Mouse (Mus musculus) MEL (cell line): ENCODE data around the gene Psma5. TPM values are rescaled to one million over a fixed set of nuclear protein-coding genes. Genes with fewer than 3 reads are reported as not detected.

Experiments
- DNase-seq: peaks from one replicate; pipeline ENCODE4 v3.0.0; 2011; ENCODE audit warnings: low read depth, low spot score
- H3K27ac ChIP-seq: 2 replicates; pipeline ENCODE4 v1.5.1; 2012; ENCODE audit warnings: low read depth, mild to moderate bottlenecking, control low read depth, low read length, moderate library complexity; ENCODE audit not compliant: control insufficient read depth
- H3K27me3 ChIP-seq, 2 experiments: fragments of 150-350 bp in 1 of 2; sonication (generic) in 1 of 2; 2 replicates each; pipeline ENCODE4 v1.6.1; 2012; ENCODE audit warnings: low read length in 2 of 2, mild to moderate bottlenecking in 2 of 2, improper control_type of control experiment in 1 of 2, moderate library complexity in 1 of 2; ENCODE audit not compliant: insufficient read depth in 2 of 2, control insufficient read depth in 1 of 2
- H3K36me3 ChIP-seq, 2 experiments: 2 replicates each; pipeline ENCODE4 v1.6.1; 2012 to 2014; ENCODE audit warnings: low read length in 2 of 2, improper control_type of control experiment in 1 of 2, inconsistent platforms in 1 of 2, mild to moderate bottlenecking in 1 of 2; ENCODE audit not compliant: insufficient read depth in 2 of 2, control insufficient read depth in 1 of 2
- H3K4me1 ChIP-seq, 2 experiments: fragments of 150-350 bp in 1 of 2; sonication (generic) in 1 of 2; 2 replicates each; pipeline ENCODE4 v1.6.1; 2012; ENCODE audit warnings: low read length in 2 of 2, improper control_type of control experiment in 1 of 2, mild to moderate bottlenecking in 1 of 2; ENCODE audit not compliant: insufficient read depth in 2 of 2, control insufficient read depth in 1 of 2
- H3K4me3 ChIP-seq, 2 experiments: fragments of 150-350 bp in 1 of 2; sonication (generic) in 1 of 2; 2 replicates each; pipeline ENCODE4 v1.5.1; 2012; ENCODE audit warnings: low read depth in 2 of 2, low read length in 2 of 2, mild to moderate bottlenecking in 2 of 2, moderate library complexity in 2 of 2, control low read depth in 1 of 2, improper control_type of control experiment in 1 of 2; ENCODE audit not compliant: control insufficient read depth in 1 of 2, insufficient read depth in 1 of 2
- H3K79me2 ChIP-seq: 2 replicates; pipeline ENCODE4 v1.6.1; 2012; ENCODE audit warnings: mild to moderate bottlenecking, low read length, moderate library complexity; ENCODE audit not compliant: control insufficient read depth, poor library complexity, insufficient read depth
- H3K9ac ChIP-seq: 2 replicates; pipeline ENCODE4 v1.6.1; 2012; ENCODE audit warnings: low read depth, mild to moderate bottlenecking, control low read depth, low read length, moderate library complexity; ENCODE audit not compliant: control insufficient read depth, poor library complexity, severe bottlenecking
- H3K9me3 ChIP-seq: fragments of 150-350 bp; sonication (generic); replicated peaks from 2 replicates; pipeline ENCODE4 v1.6.1; 2012; ENCODE audit warnings: mild to moderate bottlenecking, low read length, improper control_type of control experiment, moderate library complexity; ENCODE audit not compliant: insufficient read depth
- BHLHE40 ChIP-seq: IDR thresholded peaks from 2 replicates; pipeline ENCODE4 v1.6.1; 2012; ENCODE audit warnings: low read depth, mild to moderate bottlenecking, inconsistent platforms, low read length, improper control_type of control experiment, borderline replicate concordance
- CHD2 ChIP-seq: IDR thresholded peaks from 2 replicates; pipeline ENCODE4 v1.6.1; 2011; ENCODE audit warnings: low read length, improper control_type of control experiment
- CTCF ChIP-seq, 3 experiments: IDR thresholded peaks in 2 of 3; conservative IDR thresholded peaks in 1 of 3; 2 replicates each; pipeline ENCODE4 v1.5.1; 2011 to 2012; ENCODE audit warnings: low read length in 3 of 3, low read depth in 2 of 3, mild to moderate bottlenecking in 2 of 3, improper control_type of control experiment in 1 of 3, inconsistent platforms in 1 of 3, mixed read lengths in 1 of 3, moderate library complexity in 1 of 3; ENCODE audit not compliant: control insufficient read depth in 1 of 3, insufficient read depth in 1 of 3, poor library complexity in 1 of 3, severe bottlenecking in 1 of 3
- E2F4 ChIP-seq: IDR thresholded peaks from 2 replicates; pipeline ENCODE4 v1.6.1; 2011; ENCODE audit warnings: low read depth, low read length, improper control_type of control experiment, borderline replicate concordance
- EP300 ChIP-seq, 2 experiments: IDR thresholded peaks; 2 replicates each; pipeline ENCODE4 v1.6.1; 2011; ENCODE audit warnings: improper control_type of control experiment in 2 of 2, low read length in 2 of 2, low read depth in 1 of 2, mild to moderate bottlenecking in 1 of 2
- ETS1 ChIP-seq: IDR thresholded peaks from 2 replicates; pipeline ENCODE4 v1.6.1; 2012; ENCODE audit warnings: low read depth, mild to moderate bottlenecking, inconsistent platforms, low read length, improper control_type of control experiment, moderate library complexity
- GABPA ChIP-seq: IDR thresholded peaks from 2 replicates; pipeline ENCODE4 v1.6.1; 2012; ENCODE audit warnings: low read depth, mild to moderate bottlenecking, inconsistent platforms, low read length, improper control_type of control experiment, moderate library complexity
- GATA1 ChIP-seq: IDR thresholded peaks from 2 replicates; pipeline ENCODE4 v1.6.1; 2011; ENCODE audit warnings: low read depth, low read length, improper control_type of control experiment
- HCFC1 ChIP-seq: IDR thresholded peaks from 2 replicates; pipeline ENCODE4 v1.6.1; 2012; ENCODE audit warnings: low read depth, mild to moderate bottlenecking, inconsistent platforms, low read length, improper control_type of control experiment, moderate library complexity
- JUND ChIP-seq: IDR thresholded peaks from 2 replicates; pipeline ENCODE4 v1.6.1; 2011; ENCODE audit warnings: low read depth, mild to moderate bottlenecking, improper control_type of control experiment, low read length
- KAT2A ChIP-seq: conservative IDR thresholded peaks from 2 replicates; pipeline ENCODE4 v1.6.1; 2012; ENCODE audit warnings: low read depth, low read length, improper control_type of control experiment, inconsistent platforms
- MAFK ChIP-seq: IDR thresholded peaks from 2 replicates; pipeline ENCODE4 v1.6.1; 2011; ENCODE audit warnings: low read depth, mild to moderate bottlenecking, low read length, improper control_type of control experiment, borderline replicate concordance
- MAX ChIP-seq: IDR thresholded peaks from 2 replicates; pipeline ENCODE4 v1.6.1; 2011; ENCODE audit warnings: low read length, improper control_type of control experiment
- MAZ ChIP-seq: IDR thresholded peaks from 2 replicates; pipeline ENCODE4 v1.6.1; 2012; ENCODE audit warnings: low read depth, mild to moderate bottlenecking, inconsistent platforms, low read length, improper control_type of control experiment
- MEF2A ChIP-seq: IDR thresholded peaks from 2 replicates; pipeline ENCODE4 v1.6.1; 2014; ENCODE audit warnings: low read depth, mild to moderate bottlenecking, inconsistent platforms, low read length, improper control_type of control experiment; ENCODE audit not compliant: poor library complexity, insufficient replicate concordance, severe bottlenecking; ENCODE audit errors: extremely low read depth
- MXI1 ChIP-seq: IDR thresholded peaks from 2 replicates; pipeline ENCODE4 v1.6.1; 2011; ENCODE audit warnings: mild to moderate bottlenecking, low read depth, low read length, improper control_type of control experiment
- MYB ChIP-seq: IDR thresholded peaks from 2 replicates; pipeline ENCODE4 v1.6.1; 2011; ENCODE audit warnings: mild to moderate bottlenecking, low read depth, low read length, improper control_type of control experiment
- MYC ChIP-seq: IDR thresholded peaks from 2 replicates; pipeline ENCODE4 v1.6.1; 2011; ENCODE audit warnings: low read depth, mild to moderate bottlenecking, low read length, improper control_type of control experiment, moderate library complexity
- NELFE ChIP-seq: IDR thresholded peaks from 2 replicates; pipeline ENCODE4 v1.6.1; 2011; ENCODE audit warnings: low read depth, low read length, improper control_type of control experiment
- NRF1 ChIP-seq: IDR thresholded peaks from 2 replicates; pipeline ENCODE4 v1.6.1; 2014; ENCODE audit warnings: low read depth, mild to moderate bottlenecking, inconsistent platforms, low read length, improper control_type of control experiment, moderate library complexity; ENCODE audit not compliant: poor library complexity, insufficient read depth, severe bottlenecking
- POLR2A ChIP-seq, 2 experiments: IDR thresholded peaks; 2 replicates each; pipeline ENCODE4 v1.6.1; 2011 to 2012; ENCODE audit warnings: low read length in 2 of 2, mild to moderate bottlenecking in 2 of 2, control low read depth in 1 of 2, improper control_type of control experiment in 1 of 2, low read depth in 1 of 2, moderate library complexity in 1 of 2; ENCODE audit not compliant: control insufficient read depth in 1 of 2, insufficient read depth in 1 of 2, poor library complexity in 1 of 2
- POLR2AphosphoS2 ChIP-seq: IDR thresholded peaks from 2 replicates; pipeline ENCODE4 v1.6.1; 2011; ENCODE audit warnings: low read length, improper control_type of control experiment
- POLR2AphosphoS5 ChIP-seq: IDR thresholded peaks from 2 replicates; pipeline ENCODE4 v1.6.1; 2012; ENCODE audit warnings: low read depth, borderline replicate concordance, mild to moderate bottlenecking, inconsistent platforms, low read length, moderate library complexity, mixed read lengths
- RAD21 ChIP-seq: IDR thresholded peaks from 2 replicates; pipeline ENCODE4 v1.6.1; 2011; ENCODE audit warnings: mild to moderate bottlenecking, low read depth, low read length, improper control_type of control experiment
- RCOR1 ChIP-seq: IDR thresholded peaks from 2 replicates; pipeline ENCODE4 v1.6.1; 2012; ENCODE audit warnings: low read depth, mild to moderate bottlenecking, inconsistent platforms, low read length, improper control_type of control experiment
- SIN3A ChIP-seq: IDR thresholded peaks from 2 replicates; pipeline ENCODE4 v1.6.1; 2012; ENCODE audit warnings: low read length, improper control_type of control experiment, inconsistent platforms
- SMC3 ChIP-seq: IDR thresholded peaks from 2 replicates; pipeline ENCODE4 v1.6.1; 2011; ENCODE audit warnings: low read depth, low read length, improper control_type of control experiment
- TAL1 ChIP-seq: IDR thresholded peaks from 2 replicates; pipeline ENCODE4 v1.6.1; 2012; ENCODE audit warnings: mild to moderate bottlenecking, inconsistent platforms, low read length, moderate library complexity, mixed read lengths
- TBP ChIP-seq: IDR thresholded peaks from 2 replicates; pipeline ENCODE4 v1.8.0; 2011; ENCODE audit warnings: low read depth, low read length, improper control_type of control experiment
- TCF12 ChIP-seq: IDR thresholded peaks from 2 replicates; pipeline ENCODE4 v1.6.1; 2014; ENCODE audit warnings: low read depth, mild to moderate bottlenecking, inconsistent platforms, low read length, improper control_type of control experiment, moderate library complexity
- UBTF ChIP-seq: IDR thresholded peaks from 2 replicates; pipeline ENCODE4 v1.6.1; 2012; ENCODE audit warnings: low read depth, mild to moderate bottlenecking, inconsistent platforms, low read length, improper control_type of control experiment, moderate library complexity, borderline replicate concordance; ENCODE audit not compliant: insufficient read depth
- USF1 ChIP-seq: IDR thresholded peaks from 2 replicates; pipeline ENCODE4 v1.6.1; 2014; ENCODE audit warnings: low read depth, mild to moderate bottlenecking, inconsistent platforms, low read length, improper control_type of control experiment, moderate library complexity
- ZC3H11A ChIP-seq: IDR thresholded peaks from 2 replicates; pipeline ENCODE4 v1.6.1; 2012; ENCODE audit warnings: low read depth, mild to moderate bottlenecking, inconsistent platforms, low read length, improper control_type of control experiment
- ZKSCAN1 ChIP-seq: IDR thresholded peaks from 2 replicates; pipeline ENCODE4 v1.6.1; 2012; ENCODE audit warnings: low read depth, mild to moderate bottlenecking, inconsistent platforms, low read length, improper control_type of control experiment, moderate library complexity
- ZMIZ1 ChIP-seq: IDR thresholded peaks from 2 replicates; pipeline ENCODE4 v1.6.1; 2012; ENCODE audit warnings: low read depth, mild to moderate bottlenecking, inconsistent platforms, low read length, improper control_type of control experiment, moderate library complexity
- ZNF384 ChIP-seq: IDR thresholded peaks from 2 replicates; pipeline ENCODE4 v1.6.1; 2012; ENCODE audit warnings: low read depth, mild to moderate bottlenecking, inconsistent platforms, low read length, improper control_type of control experiment
- polyA plus RNA-seq, 2 experiments: library from polyadenylated mRNA; stranded (reverse) in 1 of 2; unstranded in 1 of 2; fragments of >175 nt in 1 of 2; fragments of >200 nt in 1 of 2; gene quantifications; 2 replicates each; pipeline versions ENCODE4 v1.2.1 to v1.2.4; 2012; ENCODE audit warnings: low replicate concordance in 2 of 2, low read depth in 1 of 2; ENCODE audit not compliant: insufficient read length in 2 of 2, insufficient read depth in 1 of 2, missing spikeins in 1 of 2
- total RNA-seq: library from RNA; depleted of rRNA; stranded (reverse); fragments of 300-350 nt; gene quantifications from 2 replicates; pipeline ENCODE4 v1.2.3, GENCODE M21; 2012

Gene Psma5
- total and polyA plus RNA-seq, 3 experiments: 353 to 429 TPM; not detected in 1

DNA sequence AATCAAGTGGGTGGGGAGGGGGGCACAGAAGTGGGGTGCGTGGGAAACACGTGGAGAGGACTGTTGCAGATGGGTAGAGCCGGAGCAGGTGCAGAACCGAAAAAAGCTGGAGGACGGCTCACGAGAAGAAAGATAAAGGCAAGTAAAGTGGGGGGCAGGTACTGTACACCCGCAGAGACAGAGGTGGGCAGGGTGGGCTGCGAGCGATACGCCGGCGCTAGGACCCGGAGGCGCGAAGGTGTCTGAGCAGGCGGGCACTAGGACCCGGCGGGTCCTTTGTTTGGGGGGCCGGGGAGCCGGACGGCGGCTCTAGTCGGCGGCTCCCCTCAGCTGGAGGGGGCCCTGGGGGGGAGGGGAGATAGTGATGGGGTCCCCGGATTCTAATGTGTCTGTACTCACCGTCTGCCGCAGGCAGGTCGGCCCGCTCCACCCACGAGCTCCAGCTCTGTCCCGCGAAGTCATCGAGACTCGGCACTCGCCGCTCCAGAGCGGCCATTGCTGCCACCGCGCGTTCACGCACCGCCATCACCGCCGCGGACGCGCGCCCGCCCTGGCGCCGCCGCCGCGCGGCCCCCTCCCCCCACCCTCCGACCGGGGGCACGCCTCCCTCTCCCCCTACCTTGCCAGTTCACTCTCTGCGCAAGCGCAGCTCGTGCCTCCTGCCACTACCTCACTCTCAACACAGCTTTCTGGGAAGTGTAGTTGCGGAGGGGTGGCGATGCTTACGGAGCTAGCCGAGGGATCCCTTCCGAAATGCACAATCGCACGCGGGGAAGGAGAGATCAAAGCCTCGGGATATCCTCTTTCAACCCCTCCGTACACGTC lies 46.6 kb upstream of the Psma5 start:
- H3K9ac ChIP-seq: peak overlapping the region; percentile 93
- H3K36me3 ChIP-seq: peaks cover 0 to 8% of the 10 kb centered on the region in 2 experiments; a peak in 2 of 4 replicates
- H3K4me3 ChIP-seq: peak overlapping the region; percentile 78 to 93
- no peaks in the 10 kb centered on the region for H3K9me3 ChIP-seq
- H3K79me2 ChIP-seq: peaks cover 8% of the 10 kb centered on the region
- H3K4me1 ChIP-seq: peaks cover 2 to 9% of the 10 kb centered on the region in 2 experiments; a peak in 2 of 4 replicates
- peak; percentile 97 for DNase-seq
- H3K27me3 ChIP-seq: no peaks in the 10 kb centered on the region
- peak overlapping the region; percentile 78 for H3K27ac ChIP-seq
- TF ChIP-seq ETS1 (no peak; the same call in 1 of the 2 replicates), POLR2AphosphoS2 (no peak), BHLHE40 (no peak), NELFE (peak; percentile 86), EP300 (IDR thresholded peaks at IDR 0.05; ENCODE audit: low read depth in 1 of 2, low read length in 2 of 2) (no peak), MEF2A (no peak), GATA1 (no peak), RCOR1 (no peak), POLR2AphosphoS5 (no peak), SMC3 (no peak), MYB (no peak), RAD21 (no peak), ZKSCAN1 (no peak), TCF12 (peak; percentile 58), KAT2A (peak; percentile 66; the same call in 1 of the 2 replicates), JUND (no peak), MXI1 (peak; percentile 88), CHD2 (no peak), SIN3A (peak; percentile 99), USF1 (0 out of 2 replicates have a peak, but pooled peaks have one; percentile 13), ZNF384 (no peak), HCFC1 (peak; percentile 89), TAL1 (no peak), ZMIZ1 (peak; percentile 16), MAX (peak; percentile 57; the same call in 1 of the 2 replicates), ZC3H11A (no peak), MAZ (peak; percentile 93; the same call in 1 of the 2 replicates), POLR2A (IDR thresholded peaks at IDR 0.05; ENCODE audit: control insufficient read depth in 1 of 2, insufficient read depth in 1 of 2, low read depth in 1 of 2, low read length in 2 of 2, poor library complexity in 1 of 2) (peak; percentile 70 to 72), CTCF (IDR thresholded peaks at IDR 0.05 in 2 of 3, conservative IDR thresholded peaks at IDR 0.05 in 1 of 3; ENCODE audit: control insufficient read depth in 1 of 3, insufficient read depth in 1 of 3, low read depth in 2 of 3, low read length in 3 of 3, poor library complexity in 1 of 3, severe bottlenecking in 1 of 3) (peak in 1 of 3 experiments; percentile 13; a peak in 1 of 6 replicates), TBP (peak; percentile 74), UBTF (no peak), NRF1 (peak; percentile 92), MYC (peak; percentile 91), GABPA (no peak), MAFK (no peak), E2F4 (no peak; the same call in 1 of the 2 replicates)
